Mouse (Mus musculus) thymus, adult 2 months (tissue): Measurements from ENCODE around the gene Dock9.

Experiments used
- CTCF ChIP-seq: fragments of 200-500 bp; IDR thresholded peaks from 2 replicates; pipeline ENCODE4 v1.5.1; 2012; ENCODE audit warnings: mild to moderate bottlenecking, control low read depth, low read length, moderate library complexity, borderline replicate concordance; ENCODE audit not compliant: control insufficient read depth, poor library complexity, insufficient read depth; ENCODE audit errors: extremely low read depth
- POLR2A ChIP-seq: fragments of 200-500 bp; IDR thresholded peaks from 2 replicates; pipeline ENCODE4 v1.6.1; 2012; ENCODE audit warnings: mild to moderate bottlenecking, low read length, control low read depth, moderate library complexity; ENCODE audit not compliant: control insufficient read depth, poor library complexity, insufficient read depth; ENCODE audit errors: extremely low read depth

GRCm38 (mm10) chr14:121493712-121494111 is 303.9 kb downstream of the Dock9 start:
- TF ChIP-seq POLR2A = no peak
- TF ChIP-seq CTCF = no peak
